Mouse (Mus musculus): ENCODE measurements at regions not wholly inside any gene's neighbourhood (a gene's known extent, or its start where the extent isn't known, plus 50 kb on each side); places are given as distances from the start of the nearest gene placed in this dataset.

GRCm38 (mm10) chr2:78022756-78023155, 76.6 kb upstream of the Cwc22 start:
- TF ChIP-seq POLR2A (IDR thresholded peaks at IDR 0.05; ENCODE audit: borderline replicate concordance, low read depth, low read length) (no peak), CTCF (IDR thresholded peaks at IDR 0.05; ENCODE audit: low read depth, low read length) (no peak)

Data from bone marrow macrophage, adult 2 months (primary cell).